Mouse (Mus musculus): ENCODE data around the gene Dzip1l.

Dzip1l gene

DNA sequence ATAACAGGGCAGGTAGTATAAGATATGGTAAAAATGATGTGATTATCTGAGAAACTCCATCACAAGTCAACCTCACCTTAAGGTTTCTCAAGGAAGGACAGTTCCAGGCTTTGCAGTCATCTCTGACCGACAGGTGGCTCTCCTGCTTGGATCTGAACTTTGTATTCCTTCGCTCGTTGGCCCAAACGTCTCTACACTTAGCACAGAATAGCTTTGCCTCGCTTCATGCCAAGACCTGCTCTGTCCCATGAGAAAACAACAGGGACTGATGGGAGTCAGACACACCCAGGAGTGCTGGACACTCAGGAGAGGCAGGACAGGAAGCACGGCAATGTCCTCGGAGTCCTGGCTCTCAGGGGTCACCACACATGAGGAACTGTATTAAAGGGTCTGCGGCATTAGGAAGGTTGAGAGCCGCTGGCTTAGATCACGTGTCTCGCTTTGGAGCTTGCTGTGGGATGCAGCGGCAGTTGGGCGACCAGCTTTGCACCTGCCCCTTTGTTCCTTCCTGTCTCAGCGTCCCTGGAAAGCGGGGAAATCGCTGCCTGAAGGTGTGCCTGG is 32.4 kb downstream of the Dzip1l start:
- DNase-seq, result no peak

DNA sequence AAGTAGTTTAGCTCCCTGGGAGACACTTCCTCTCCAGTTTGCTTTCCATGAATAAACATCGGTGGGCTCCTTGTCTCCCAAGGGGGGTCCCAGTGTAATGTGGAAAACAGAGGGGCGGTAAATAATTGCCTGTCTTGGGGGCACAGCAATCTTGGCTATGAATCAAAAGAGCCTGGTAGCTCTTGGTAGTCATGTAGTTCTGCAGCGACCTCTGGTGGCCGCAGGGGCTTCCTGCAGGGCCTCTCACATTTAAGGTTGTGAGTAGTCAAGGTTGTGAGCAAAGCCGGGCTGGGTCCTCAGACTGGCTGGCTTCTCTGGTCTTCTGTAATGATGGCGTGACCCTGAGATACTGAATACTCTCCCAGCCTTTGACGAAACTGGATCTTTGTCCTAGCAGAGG is 33.1 kb downstream of the Dzip1l start:
- peak; percentile 61 to 67 for DNase-seq

GRCm38 (mm10) chr9:99662887-99663286 is 33.6 kb downstream of the Dzip1l start:
- DNase-seq, result no peak

GRCm38 (mm10) chr9:99667596-99667995 is 38.3 kb downstream of the Dzip1l start:
- DNase-seq, result peak; percentile 47 to 71

DNA sequence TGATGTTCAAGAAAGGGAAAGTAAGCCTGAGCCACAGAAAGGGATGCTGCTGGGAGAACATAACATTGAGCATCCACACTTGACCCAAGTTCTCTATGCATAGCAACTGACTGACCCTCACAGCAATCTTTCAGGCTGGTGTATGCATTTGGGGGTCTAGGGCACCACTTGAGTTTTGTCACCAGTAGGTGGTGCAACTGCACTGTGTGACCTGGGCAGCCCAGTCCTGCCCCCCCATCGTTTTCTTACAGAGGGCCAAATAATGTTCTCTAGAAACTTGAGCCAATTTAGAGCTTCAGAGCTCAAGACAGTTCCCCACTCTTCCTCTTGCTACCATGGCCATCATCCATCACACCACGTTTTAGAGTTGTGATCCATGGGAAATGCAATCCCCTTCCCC is 42.3 kb downstream of the Dzip1l start:
- DNase-seq, result peak in 1 of 2 experiments; percentile 40

GRCm38 (mm10) chr9:99675714-99676113 is 46.4 kb downstream of the Dzip1l start:
- DNase-seq, result no peak

GRCm38 (mm10) chr9:99681980-99682570 is 52.8 kb downstream of the Dzip1l start:
- DNase-seq, result peak; percentile 38 to 56

DNA sequence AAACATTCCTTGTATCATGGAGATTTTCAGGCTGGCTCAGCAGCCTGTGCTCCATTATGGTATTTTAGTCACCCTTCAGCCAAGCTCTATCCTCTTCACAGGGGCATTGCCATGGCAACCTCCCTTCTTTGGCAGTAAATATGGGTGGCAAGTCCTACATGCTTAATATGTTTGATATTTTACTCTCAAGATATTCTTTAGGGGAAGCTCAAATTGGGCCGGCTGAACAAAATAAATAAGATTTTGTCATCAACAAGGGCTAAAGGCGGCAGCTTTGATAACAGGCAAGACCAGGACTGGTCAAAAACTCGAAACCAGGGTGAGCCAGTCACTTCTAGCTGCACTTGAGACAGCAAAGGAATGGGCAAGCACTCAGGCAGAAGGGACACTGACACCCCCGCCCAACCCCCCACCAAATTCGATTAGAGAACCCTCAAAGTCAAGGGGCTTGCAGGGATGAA is 55.8 kb downstream of the Dzip1l start:
- peak; percentile 79 to 90 for DNase-seq

DNA sequence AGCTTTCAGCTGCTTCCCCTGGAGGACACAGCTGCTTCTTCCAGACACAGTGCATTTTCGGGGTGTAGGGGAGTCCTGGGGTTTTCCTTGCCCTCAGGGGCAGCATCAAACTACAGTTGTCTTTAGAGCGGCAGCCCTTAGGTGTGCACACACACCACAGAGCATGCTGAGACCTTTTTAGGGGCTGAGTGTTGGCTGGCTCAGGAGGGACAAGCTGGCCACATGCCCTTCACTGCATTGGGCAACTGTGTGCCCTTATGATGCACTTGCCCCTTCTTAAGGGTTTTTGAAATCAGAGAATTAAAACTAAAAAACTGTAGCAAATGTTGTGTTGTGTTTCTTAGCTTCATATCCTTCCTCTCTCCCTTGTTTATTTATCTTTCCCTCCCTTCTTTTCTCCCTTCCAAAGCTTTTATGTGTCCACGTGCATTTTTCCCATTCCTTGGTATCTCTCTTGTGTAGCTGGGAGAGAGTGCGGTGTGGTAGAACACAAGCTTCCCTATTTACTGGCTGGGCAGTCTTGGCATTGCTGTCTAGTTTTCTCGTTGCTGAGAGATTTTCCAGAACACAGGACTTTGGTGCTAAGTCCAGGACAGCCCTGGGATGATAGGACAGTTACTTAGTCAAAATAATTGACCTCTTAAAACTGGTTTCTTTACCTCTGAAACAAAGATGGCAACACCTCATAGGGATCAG is 56.4 kb downstream of the Dzip1l start:
- no peak for DNase-seq

DNA sequence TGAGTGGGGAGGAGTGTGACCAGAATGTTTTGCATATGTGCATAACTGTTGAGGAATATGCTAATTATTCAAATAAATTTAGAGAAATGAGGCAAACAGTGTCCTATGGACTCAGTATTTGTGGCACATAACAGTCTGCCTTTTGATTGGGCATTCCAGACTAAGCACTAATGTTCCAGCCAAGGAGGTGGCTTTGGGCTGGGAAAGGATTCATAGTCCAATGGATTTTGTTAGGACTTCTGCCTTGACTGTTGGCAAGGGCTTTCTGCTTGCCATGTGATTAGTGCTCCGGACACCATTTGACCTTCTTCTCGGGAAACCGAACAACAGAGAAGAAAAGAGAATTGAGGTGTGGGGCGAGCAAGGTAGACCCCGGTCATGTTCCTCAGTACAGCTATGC is 60.5 kb downstream of the Dzip1l start:
- DNase-seq, result no peak

DNA sequence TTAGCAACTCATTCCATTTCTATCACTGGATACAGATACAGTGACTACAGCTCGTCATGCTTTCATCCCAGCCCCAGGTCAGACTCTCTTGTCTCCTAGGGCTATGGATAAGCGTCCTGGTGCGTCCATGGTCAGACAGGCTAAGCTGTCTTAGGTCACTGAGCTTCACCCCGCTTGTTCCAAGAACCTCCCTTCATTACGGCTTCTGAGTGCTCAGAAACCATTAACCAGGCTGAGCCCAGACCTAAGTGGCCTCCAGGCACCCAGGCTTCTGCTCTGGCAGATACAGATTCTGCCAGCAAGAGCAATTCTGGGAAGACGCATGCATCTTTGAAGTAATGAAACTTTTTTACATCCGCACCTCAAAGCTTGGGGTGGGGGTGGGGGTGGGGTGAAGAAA is 61.1 kb downstream of the Dzip1l start:
- DNase-seq, result no peak

DNA sequence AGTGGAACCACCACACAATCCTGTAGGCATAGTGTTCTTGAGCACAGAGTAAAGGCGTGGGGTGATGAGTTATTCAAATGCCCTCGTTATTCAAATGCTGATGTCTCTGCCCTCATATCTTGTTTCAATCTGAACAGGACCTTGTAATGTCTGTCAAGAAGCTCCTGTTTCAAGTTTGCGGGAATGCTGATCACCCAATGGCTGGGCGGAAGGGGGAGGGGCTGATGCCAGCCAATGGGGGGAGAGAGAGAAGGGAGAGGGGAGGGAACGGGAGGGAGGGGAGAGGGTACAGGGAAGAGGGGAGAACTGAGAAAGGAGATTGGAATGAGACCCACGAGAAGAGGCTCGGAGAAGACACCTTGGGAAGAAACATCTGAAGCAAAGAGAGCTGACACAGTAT is 65.7 kb downstream of the Dzip1l start:
- DNase-seq, result no peak

GRCm38 (mm10) chr9:99699752-99700389 is 70.6 kb downstream of the Dzip1l start:
- no peak for DNase-seq

- no peak for DNase-seq
Observed at GRCm38 (mm10) chr9:99701187-99701586, 71.9 kb downstream of the Dzip1l start.

GRCm38 (mm10) chr9:99702215-99702614 is 72.9 kb downstream of the Dzip1l start:
- no peak for DNase-seq

GRCm38 (mm10) chr9:99703711-99704110 is 74.4 kb downstream of the Dzip1l start:
- peak in 1 of 2 experiments; percentile 35 for DNase-seq

DNA sequence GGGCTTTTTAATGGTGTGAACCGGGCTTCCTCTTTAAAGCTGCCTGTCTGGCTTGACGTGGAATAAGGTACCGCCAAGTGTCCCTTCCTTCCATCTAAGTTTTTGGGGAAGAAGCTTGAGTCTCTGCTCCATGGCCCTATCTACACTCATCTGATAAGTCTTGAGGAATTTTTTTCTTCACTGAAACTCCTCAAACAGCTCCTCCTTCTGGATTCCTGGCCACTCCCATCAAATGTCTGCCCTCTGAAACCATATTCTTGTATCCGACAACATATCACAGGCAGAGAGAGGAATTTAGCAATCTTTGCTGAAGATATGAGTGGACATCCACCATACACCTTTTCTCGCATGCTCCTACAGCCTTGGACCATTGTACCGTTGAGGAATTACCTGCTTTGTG is 77.0 kb downstream of the Dzip1l start:
- DNase-seq, result no peak

DNA sequence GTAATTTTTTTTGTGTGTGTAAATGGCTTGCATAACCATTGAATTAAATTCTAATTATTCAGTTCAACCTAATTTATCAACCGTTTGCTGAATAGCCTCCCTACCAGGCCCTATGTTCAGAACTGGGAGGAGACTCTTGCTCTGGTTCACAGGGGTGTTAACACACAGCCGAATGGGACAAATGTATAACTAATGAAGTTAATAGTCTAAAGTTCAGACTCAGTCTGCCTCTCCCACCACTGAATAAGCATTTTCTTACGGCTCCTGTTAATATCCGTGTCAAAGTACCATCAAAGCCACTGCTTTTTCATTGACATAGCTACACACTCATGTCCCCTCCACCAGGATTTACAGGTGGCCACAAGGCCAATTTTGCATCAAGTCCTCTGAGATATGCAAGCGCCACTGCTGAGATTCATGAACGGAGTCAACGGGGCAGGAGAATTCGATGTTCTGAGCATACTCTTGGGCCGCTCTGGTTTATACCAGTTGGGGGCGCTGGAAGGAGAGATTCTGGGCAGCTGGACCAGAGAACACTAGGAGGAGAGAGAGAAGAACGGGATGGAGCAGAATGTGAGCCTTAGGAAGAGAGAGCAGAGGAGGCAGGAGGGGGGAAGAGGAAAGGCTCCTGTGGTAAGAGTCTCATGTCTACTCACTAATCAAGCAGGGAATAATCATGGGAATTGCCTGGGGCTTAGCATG is 78.3 kb downstream of the Dzip1l start:
- DNase-seq, result peak; percentile 58 to 59

DNA sequence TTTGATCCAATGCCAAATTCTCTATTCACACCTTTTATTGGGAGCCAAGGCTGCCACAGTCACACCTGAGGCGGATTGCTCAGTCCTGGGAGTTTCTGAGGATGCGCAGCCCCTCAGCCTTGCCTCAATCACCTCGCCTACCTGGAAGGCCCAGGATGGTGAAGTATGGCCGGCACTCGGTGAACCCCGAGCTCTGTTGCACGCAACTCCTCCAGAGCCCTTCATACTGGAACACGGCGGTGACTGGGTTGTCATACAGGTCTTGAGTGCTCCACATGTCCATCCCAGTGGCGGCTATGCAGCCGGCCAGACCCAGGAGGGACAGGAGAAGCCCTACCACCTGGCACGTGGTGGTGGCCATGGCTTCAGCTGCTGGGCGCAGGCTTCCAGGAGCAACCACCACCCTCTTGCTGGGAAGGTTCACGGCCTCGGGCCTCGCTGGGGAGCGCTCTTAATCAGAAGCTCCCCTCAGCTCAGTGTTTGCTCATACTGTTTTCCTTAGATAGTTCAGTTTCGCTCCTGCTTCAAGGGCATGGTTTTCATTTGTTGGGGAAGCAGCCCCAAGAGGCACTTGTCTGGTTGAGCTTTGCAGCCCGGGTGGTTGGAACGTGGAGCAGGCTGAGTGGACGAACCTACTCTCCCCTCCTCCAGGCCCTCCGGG is 80.4 kb downstream of the Dzip1l start:
- DNase-seq, result peak; percentile 68 to 85

DNA sequence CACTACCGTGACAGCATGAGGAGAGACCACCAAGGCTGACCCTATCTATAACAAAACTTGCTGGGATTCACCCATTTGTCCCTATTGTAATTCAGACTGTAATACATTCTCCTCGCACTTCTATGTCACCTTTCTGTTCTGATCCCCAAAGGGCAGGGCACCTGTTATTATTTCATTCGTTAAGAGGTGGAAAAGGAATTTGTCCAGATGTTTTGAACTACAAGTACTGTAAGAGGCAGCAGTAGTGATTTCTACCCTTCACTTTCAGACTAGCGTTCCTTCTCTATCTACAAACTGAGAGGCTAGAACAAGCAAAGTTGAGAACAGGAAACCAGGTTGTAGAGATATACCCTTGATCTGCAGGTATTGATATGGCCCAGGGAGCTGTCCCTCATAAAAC is 81.0 kb downstream of the Dzip1l start:
- no peak for DNase-seq

GRCm38 (mm10) chr9:99717134-99717533 is 87.8 kb downstream of the Dzip1l start, which contains the start of gene Cldn18:
Gene Cldn18 (minus strand): TSS chr9:99717267.
- no peak for DNase-seq
